Mouse (Mus musculus): ENCODE measurements at regions not wholly inside any gene's neighbourhood (a gene's known extent, or its start where the extent isn't known, plus 50 kb on each side); places are given as distances from the start of the nearest gene placed in this dataset.

DNA sequence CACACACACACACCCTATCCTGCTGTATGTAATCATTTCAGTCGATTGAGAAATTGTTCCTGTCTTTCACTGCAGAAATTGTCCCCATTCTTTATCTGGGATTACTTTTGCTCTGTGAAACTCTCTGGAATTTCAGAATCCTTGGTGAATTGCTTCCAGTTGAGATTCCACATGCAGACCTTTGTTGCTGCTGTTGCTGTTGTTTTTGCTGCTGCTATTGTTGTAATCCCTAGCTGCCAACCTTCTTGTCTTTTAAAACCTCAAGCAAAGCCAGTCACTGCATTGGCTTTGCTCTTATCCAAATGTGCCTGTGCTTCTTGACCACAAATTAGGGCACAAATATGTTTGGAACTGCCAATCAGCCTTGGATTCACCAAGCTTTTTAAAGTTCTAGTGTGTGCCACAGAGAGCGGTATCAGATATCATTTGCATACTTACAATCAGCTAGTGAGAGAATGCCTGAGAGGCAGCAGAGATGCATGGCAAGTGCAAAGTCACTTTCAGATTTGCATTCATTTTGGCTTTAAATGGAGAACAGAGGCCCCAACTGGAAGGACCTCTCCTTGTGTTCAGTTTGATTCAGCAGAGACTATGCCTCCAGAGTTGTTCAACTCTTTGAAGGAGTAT, 1187.0 kb upstream of the Map3k7 start:
- DNase-seq (ENCODE audit: low spot score), result no peak

DNA sequence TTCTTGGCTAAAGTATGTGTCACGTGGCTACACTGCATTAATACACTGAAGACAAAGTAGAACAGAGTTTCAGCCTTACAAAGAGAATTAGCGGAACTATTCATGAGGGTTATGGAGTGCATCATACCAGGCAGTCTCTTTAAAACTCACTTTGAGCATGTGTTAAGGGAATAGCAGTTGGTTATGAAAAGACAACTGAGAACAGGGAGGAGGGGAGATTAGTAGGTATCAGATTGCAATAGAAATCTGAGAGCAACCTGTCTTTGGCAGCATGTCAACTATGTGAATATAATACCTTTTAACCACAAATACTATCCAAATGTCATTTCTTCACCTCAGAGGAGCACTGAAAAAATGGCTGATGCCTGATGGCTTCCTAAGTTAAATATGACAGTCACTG, 1182.2 kb upstream of the Map3k7 start:
- no peak for DNase-seq (ENCODE audit: low spot score)

DNA sequence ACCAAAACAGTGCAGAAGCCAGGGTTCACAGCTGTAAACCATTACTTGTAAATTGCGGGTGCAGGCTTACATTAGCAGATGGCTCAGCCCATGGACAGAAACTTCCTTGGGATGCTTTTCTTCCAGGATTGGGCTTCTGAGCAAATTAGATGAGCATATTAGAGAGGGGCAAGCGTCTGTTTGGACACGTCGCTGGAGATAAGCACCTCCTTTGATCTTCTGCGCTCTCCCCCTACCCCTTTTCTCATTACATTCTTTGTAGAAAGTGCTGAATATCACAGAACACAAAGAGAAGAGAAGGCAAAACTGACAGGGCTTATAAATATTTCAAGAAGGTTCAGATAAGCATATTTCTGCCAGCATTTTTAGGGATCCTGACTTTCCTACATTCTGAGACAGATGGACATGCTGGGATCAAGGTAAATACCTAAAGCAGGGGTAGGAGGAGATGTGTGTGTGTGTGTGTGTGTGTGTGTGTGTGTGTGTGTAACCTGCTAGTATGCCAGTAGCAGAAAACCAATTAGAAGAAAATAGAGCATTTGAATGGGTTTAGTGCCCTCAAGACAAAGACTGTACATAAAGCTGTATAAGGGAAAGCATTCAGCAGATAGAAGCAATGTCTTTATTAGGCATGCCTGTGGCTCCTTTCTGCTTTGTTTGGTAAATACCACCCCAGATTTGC, 1173.8 kb upstream of the Map3k7 start:
- no peak for DNase-seq (ENCODE audit: low spot score)

DNA sequence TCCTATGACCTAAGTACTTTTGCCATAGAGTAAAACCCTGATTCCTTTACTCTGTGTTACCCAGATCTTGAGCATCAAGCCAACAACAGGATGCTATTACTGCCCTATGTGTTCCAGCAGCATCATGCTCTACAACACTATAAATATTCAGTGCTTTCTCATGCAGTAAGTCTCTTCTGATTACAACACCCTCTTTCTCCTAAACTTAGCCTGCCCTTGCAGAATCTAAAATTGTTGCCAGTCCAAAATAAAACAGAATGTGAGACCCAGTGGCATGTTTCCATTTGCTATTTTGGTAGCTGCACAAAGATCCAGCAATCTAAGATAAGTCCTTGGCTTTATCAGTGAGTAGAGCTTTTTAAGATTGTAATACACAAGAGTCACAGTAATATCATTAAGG, 1154.1 kb upstream of the Map3k7 start:
- DNase-seq (ENCODE audit: low spot score), result no peak

DNA sequence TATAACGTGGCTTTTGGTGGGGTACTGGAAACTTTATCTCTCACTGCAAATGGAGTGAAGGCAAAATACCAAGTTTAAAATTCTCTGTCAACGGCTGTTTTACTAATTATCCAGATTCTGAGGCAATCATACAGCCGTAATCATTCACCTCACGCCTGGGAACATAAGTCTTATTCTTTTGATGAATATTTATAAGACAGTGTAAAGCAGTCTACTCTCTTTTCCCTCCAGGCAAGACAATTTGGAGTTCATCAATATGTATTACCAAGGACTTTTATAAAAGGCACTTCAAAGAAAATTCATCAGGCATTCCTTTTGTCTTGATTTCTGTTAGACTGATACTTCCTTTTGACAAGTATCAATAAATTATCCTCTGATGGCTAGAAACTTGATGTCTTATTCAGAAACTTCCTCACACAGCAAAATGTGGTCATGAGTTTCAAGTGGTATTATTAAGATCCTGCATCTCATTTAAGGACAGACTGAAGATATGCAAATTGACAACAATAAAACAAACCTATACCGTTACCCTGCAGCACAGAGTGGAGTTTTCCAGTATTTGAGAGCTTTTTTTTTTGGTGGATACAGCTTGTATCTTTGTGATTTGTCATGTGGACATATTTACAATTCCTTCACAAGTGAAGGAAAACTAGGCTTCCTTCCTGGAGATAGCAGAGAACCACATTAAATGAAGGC, 1108.4 kb upstream of the Map3k7 start:
- DNase-seq (ENCODE audit: low spot score), result no peak

DNA sequence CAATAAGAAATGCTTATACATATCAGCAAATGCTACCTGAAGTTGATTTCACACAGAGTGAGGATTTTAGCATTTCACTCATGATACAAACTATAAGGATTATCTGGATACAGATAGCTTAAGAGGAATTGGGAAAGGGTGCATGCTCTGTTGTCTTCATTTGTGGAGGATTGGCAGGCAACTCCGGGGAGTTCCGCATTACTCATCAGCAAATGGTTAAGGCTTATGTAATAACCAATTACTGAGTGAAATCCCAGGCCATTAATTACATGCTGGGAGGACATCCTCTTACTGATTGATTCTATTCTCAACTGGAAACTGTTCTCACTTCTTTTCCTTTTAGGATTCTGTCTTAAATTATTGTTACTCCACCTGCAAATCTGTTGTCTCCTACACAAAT, 1058.9 kb upstream of the Map3k7 start:
- no peak for DNase-seq (ENCODE audit: low spot score)

DNA sequence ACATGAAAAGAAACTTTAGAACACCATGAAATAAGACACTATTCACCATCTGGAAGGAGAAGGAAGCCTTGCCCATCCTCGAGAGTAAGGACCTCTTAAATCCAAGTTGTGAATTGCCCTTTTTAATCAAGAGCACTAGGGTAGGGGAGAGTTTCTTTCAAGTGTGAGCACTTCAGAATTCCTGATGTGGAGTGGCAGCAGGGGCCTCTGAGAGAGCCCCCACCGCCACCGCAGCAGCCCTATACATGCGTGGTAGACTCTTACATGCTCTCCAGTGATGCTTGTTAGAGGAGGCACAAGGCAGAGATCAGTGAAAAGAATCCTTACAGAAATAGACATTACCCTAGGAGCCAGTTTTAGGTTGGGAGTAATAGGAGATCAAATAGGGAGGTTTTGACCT, 1041.0 kb upstream of the Map3k7 start:
- no peak for DNase-seq (ENCODE audit: low spot score)

DNA sequence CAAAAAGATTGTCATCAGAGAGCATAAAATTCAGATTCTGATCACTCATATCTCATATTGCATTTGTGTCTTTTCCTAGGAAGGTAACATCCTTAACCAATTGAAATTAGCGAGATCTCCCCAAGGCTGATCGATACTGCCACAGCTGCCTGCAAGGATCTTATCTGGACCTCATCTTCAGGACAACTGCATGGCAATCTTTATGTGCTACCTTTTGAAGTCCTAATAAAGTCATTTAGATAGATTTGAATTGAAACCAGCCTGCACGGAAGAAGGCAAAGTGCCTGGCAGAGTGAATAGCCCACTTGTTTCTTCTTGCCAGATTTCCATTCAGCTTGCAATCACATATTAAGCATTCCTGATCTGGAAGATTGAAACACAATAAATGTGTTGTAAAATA, 1031.5 kb upstream of the Map3k7 start:
- DNase-seq (ENCODE audit: low spot score), result no peak

DNA sequence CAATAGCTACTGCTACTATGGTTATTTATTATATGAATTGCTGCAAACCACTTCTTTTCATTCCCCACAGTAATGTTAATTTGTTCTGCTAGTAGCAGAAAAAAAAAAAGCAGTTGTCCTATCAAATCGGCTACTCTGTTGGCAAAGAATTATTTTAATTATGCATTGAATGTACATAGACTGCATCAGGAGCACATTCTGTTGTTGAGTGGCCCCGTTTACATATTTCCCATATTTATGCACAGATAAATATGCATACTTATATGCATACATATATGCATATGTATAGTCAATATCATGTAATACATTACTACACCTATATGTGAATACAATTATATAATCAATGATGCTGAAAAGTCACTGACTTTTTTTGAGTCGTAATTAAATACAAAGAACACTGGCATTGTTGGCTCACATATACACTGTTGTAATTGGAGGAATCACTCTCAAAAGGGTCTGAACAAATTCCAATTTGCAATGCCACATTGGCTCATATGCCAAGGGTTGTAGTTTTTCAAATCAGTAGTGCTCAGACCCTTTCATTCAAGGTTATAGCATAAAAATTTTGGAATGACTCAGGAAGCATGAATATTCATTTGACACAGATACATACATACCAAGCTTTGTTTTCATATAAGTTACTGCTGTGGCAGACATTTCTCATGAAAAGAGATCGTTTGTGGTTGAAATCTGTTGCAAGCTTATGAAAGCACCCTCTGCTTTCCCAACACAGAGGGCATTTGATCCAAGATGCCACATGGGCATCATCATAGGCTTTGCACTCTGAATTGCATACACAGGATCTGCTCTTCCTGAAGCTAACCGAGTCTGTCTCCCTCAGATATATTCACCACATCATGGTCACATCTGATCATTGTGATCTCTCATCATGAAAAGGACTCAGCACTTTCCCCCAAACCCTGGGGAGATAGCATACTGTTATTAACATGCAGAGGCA, 1030.6 kb upstream of the Map3k7 start:
- DNase-seq (ENCODE audit: low spot score), result no peak

DNA sequence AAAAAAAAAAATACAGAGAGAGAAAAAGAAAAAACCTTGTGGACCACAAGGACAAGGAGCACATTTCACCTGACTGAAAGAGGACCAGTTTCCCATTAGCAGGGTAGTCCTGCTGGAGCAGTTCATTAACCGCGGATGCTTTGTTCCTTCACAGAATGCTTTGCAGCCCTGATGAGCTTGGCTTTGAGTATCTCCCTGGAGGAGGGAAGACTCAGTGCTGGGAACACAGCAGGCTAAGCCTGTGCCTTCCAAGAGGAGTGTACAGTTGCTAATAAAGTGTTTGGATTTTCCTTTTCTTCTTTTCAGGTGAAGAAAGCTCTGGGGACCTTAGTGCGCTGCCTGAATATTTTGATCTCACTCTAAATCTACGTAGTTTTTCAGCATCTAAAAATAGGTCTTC, 980.3 kb upstream of the Map3k7 start:
- DNase-seq (ENCODE audit: low spot score), result no peak

DNA sequence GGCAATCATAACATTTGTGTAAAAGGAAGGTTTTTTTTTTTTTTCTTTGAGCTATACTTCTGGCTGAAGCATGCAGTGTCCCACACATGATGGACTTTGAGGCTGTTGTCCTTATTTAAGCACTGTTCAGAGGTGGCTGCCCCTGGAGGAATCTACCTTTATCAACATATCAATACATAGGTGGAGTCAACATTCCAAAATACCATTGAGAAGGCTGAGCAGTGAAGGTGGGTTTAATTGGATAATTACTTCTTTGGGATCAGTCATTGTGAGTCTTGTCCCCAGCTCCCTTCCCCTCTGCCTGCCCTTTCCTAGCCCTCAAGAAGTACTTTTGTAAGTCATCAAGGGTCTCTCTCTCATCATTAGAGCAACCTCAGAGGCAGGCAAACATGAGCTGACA, 951.9 kb upstream of the Map3k7 start:
- no peak for DNase-seq (ENCODE audit: low spot score)

DNA sequence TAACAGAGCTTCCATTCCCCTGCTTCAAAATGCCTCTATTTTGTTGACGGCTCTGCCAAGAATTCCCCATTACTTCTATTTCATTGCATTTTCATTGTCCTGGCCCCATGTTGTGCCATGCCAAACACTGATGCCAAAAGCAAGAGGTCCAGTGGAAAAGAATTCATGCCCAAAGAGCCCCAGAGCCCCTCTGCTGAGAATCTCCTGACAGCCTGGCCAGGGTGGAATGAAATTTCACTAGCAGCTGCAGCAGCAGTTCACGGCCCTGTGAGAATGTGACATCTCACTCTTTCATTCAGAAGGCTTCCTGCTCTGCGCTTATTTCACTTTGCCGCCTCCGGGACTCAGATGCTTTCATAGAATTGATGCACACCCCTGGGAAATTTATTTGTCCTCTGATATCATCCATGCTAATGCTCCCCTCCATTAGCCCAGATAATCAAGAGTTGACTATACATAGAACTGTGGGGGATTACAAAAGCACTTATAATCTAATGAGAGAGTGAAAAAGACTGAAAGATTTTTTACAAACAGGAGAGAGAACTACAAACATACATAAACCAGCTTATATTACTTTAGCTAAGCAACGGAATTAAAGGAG, 911.7 kb upstream of the Map3k7 start:
- no peak for DNase-seq (ENCODE audit: low spot score)

DNA sequence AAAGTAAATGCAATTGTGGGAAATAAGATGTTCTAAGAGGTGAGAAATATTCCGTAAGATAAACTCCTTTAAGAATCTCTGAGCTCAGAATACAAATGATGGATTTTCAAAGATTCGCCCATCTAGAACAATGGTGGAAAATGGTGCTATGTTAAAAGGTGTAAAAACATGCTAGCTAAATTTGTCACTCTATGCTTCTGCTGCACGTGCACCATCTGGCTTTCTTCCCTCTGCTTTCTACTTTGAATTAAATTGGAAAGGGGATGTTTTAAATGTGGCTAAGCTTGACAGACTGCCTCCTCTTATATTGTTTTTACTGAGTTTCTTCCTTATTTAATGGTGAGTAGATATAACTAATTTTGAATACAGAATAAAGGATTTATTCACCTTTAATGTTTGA, 887.7 kb upstream of the Map3k7 start:
- no peak for DNase-seq (ENCODE audit: low spot score)

DNA sequence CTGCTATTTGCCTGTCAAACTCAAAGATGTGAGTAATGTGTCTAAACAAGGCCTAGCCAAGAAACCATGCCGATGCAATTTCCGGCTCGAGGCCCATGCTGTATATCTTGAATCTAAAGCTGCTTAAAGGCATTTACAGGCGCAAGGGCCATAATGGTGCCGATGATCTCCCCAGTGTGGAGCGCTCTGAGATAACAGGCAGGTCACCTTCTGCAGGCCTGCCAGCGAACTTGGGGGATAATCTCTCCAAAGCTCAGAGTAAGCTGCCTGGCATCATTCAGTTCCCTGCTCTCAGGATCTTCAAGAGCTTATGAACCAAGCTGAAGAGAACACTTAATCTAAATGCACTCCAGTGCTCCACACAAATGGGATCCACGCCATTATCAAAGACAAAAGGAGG, 842.3 kb upstream of the Map3k7 start:
- no peak for DNase-seq (ENCODE audit: low spot score)

DNA sequence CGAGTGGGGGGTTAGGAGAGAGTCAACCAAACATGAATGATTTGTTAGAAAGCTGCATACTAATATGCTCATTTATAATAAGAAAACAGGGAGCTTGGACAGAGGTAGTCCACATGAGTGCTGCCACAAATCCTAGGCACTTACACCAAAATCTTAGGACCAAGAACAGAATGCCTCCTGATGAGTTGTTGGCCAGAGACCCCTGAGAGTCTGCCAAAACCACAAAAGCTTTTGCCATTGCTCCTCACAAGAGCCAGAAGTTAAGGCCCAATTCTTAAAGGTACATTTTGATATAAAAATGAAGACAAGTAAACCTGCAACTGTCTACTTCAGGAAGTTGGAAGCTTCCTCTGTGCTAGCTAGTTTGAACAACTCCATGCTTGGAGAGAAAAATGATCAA, 820.7 kb upstream of the Map3k7 start:
- no peak for DNase-seq (ENCODE audit: low spot score)

DNA sequence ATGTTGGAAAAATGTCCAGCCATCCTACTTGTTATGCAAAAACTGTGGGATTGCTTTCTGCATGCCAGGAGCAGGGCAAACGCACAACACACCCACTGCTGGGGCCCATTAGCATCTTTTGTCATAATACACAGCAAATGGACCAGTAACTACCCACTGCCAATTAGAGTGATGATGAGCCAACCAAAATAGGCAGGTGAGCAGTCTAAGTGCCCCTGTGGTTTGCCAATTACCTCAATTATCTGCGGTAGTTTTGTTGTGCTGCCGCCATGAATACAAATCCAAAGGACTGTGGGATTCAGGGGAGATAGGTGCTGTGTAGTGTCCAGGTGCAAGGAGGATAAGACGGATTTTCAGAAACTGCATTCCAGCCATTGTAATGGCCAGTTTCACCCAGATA, 796.5 kb upstream of the Map3k7 start:
- no peak for DNase-seq (ENCODE audit: low spot score)

DNA sequence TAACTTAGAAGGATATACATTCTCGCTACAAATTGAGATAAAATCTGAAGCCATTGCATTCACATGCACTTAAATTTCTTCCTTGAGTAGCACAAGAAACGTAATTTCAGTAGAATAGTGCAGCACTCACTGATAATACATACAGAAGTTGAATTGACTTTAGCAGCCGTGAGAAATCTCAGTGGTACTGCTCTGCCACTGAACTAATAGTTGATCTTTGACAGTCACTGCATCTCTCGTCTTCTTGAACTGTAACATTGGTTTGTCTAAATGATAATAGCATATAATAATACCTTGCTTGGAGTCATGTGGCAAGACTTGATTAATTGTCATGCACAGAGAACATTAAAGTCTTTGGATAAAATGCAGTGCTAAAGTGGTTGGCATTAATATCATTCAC, 795.5 kb upstream of the Map3k7 start:
- no peak for DNase-seq (ENCODE audit: low spot score)

DNA sequence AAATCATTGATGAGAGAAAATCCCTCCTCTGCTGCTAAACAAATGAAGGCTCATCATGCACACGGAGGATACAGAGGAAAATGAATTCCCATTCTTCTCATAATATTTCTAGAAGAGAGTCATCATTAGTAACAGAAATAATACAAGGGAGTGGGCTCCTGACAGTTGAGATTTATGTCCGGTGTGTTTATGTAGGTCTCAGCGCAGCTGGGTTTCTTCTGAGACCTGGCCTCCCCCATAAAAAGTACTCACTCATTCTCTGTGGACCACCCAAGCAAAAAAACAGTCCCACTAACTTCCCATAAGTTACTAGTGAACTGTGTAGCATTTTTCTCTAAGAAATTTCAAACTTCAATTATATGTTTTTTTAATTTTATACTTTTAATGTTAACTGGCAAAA, 792.7 kb upstream of the Map3k7 start:
- DNase-seq (ENCODE audit: low spot score), result no peak

DNA sequence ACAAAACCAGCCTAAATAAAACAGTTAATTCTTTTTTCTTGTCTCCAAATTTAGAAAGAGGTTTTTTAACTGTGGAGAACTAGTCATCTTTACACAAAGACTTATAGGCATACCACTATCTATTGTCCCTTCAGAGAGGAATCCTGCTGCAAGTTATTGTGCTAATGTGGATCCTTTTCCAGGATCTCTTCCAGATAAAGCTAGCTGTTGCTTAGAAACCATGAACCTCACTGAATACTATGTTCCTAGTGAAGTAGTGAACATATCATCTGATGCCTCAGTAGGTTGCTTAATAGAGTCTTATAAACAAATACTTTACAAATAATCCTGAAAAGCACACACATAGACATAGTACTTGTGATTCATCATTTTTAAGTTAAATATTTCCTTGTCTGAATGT, 766.0 kb upstream of the Map3k7 start:
- DNase-seq (ENCODE audit: low spot score), result no peak

DNA sequence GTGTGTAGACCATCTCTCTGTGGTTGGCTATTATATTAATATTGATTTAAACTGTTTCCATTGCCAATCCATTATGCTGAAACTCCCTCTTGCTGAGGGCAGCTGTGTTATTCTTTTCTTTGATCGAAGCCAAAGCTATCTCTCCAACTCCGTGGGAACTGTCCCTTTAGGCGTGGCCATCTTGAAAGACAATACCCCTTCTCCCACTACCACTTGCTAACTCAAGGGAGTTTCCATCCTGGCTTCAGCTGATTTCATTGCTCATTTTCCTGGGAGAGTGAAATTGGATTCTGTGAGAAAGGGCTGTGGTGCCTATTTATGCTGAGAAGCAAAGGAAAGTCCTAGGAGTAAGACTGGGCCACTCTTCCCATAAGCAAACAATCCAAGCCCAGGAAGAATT, 760.6 kb upstream of the Map3k7 start:
- no peak for DNase-seq (ENCODE audit: low spot score)

DNA sequence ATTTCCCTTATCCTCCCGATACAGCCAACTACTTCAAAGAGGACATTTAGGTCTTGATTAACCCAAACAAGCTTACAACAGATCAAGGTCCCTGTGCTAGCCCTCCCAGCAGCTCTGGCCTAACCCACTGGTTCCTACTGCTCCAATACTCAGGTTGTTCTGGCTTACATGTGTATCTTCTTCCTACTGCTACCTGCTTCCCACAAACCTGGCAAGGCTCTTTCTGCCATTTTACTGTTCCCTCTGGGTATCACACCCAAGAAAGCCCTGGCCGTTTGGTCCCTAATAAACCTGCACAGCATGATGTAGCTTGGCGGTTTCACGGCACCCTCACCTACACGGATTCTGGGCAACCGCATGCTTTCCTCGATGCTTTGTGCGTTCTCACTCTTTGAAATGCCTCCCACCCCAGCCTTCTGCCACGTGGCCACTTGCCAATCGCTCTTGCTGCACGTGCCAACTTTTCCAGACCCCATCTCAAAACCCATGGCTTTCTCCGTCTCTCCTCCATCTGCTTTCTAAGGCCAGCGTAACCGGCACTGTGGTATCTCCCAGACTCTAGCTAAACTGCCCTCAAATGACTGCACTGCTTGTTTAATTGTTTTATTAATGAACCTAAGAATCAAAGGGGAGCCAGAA, 758.4 kb upstream of the Map3k7 start:
- no peak for DNase-seq (ENCODE audit: low spot score)

DNA sequence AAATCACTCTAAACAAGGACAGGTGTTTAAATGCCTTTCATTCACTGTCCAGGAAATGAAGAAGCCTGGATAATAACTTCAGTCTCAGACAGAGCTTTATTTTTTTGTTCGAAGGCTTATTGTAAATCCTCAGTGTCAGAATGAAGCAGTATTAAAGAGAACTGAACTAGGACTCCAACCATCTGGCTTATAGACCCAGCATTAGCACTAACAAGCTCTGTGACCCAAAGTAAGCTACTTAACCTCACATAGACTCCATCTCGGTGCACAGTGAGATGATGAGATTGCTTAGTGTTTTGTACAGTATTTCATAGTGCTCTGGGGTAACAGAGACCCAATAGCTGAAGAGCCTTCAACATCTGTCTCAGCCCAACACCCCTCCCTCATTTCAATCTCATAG, 738.2 kb upstream of the Map3k7 start:
- no peak for DNase-seq (ENCODE audit: low spot score)
